Mouse (Mus musculus): Measurements from ENCODE around the gene Klf2.

DNA sequence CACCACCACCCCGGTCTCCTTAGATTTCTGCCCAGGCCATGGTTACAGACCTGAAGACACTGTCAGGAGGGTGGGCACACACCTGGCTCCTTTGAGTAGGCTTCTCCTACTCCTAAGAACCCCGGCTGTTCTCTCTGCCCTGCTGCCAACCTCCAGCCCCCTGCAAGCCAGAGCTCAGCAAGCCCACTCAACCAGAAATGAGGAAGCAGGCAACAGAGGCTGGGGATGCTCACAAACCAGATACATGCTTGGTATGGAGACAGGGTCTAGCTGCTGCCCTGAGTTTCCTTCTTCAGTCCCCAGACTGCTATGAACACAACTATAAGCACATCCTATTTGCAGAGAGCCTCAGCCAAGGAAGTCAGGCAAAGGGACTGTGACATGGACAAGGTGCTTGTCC, 29.3 kb downstream of the Klf2 start:
- TF ChIP-seq CTCF (IDR thresholded peaks at IDR 0.05; ENCODE audit: low read depth), result no peak
- TF ChIP-seq EP300 (IDR thresholded peaks at IDR 0.05; ENCODE audit: low read depth), result no peak

Measured in liver, postnatal 0 days (tissue).